Mouse (Mus musculus): ENCODE measurements around the gene Tmem150c. TPM values are rescaled to one million over a fixed set of nuclear protein-coding genes. Genes with fewer than 3 reads are reported as not detected.

The Tmem150c gene
- total and polyA plus RNA-seq, 2 experiments = 0.07 TPM; not detected in 1

GRCm38 (mm10) chr5:100158301-100158700 is 1.3 kb downstream of the Tmem150c start:
- no peak for DNase-seq (ENCODE audit: extremely low read depth, low read depth, low spot score)
- Histone ChIP-seq H3K27me3 (ENCODE audit: control insufficient read depth, insufficient read depth, low read length) (peaks cover 3% of the 10 kb centered on the region; the same call in 1 of the 2 replicates), H3K9ac (ENCODE audit: low read depth, low read length) (no peak overlapping the region), H3K36me3 (ENCODE audit: control insufficient read depth, insufficient read depth, low read length) (no peaks in the 10 kb centered on the region), H3K4me3 (ENCODE audit: insufficient read depth, low read depth, low read length) (no peak overlapping the region), H3K79me2 (ENCODE audit: control insufficient read depth, insufficient read depth, low read length) (no peaks in the 10 kb centered on the region), H3K4me1 (ENCODE audit: control insufficient read depth, insufficient read depth, low read length) (no peaks in the 10 kb centered on the region), H3K27ac (replicated peaks; ENCODE audit: insufficient read depth, low read depth, low read length) (no peak overlapping the region)
- TF ChIP-seq POLR2A (IDR thresholded peaks at IDR 0.05; ENCODE audit: extremely low read depth, insufficient read depth, low read length) = no peak
- TF ChIP-seq CTCF (IDR thresholded peaks at IDR 0.05; ENCODE audit: low read depth, low read length) = no peak
- 28% methylated on average over 13 of the region's 13 CpGs for WGBS

GRCm38 (mm10) chr5:100155646-100156045 is 4.0 kb downstream of the Tmem150c start:
- DNase-seq (ENCODE audit: extremely low read depth, low read depth, low spot score) = no peak
- no peaks in the 10 kb centered on the region for H3K36me3 ChIP-seq (ENCODE audit: control insufficient read depth, insufficient read depth, low read length)
- H3K9ac ChIP-seq (ENCODE audit: low read depth, low read length) = no peak overlapping the region
- no peak for TF ChIP-seq CTCF (IDR thresholded peaks at IDR 0.05; ENCODE audit: low read depth, low read length)
- no peak for TF ChIP-seq POLR2A (IDR thresholded peaks at IDR 0.05; ENCODE audit: extremely low read depth, insufficient read depth, low read length)
- H3K27me3 ChIP-seq (ENCODE audit: control insufficient read depth, insufficient read depth, low read length) = peaks cover 3% of the 10 kb centered on the region; the same call in 1 of the 2 replicates
- no peak overlapping the region for H3K4me3 ChIP-seq (ENCODE audit: insufficient read depth, low read depth, low read length)
- H3K79me2 ChIP-seq (ENCODE audit: control insufficient read depth, insufficient read depth, low read length) = no peaks in the 10 kb centered on the region
- H3K27ac ChIP-seq (replicated peaks; ENCODE audit: insufficient read depth, low read depth, low read length) = no peak overlapping the region
- no peaks in the 10 kb centered on the region for H3K4me1 ChIP-seq (ENCODE audit: control insufficient read depth, insufficient read depth, low read length)
- WGBS = 90% methylated on average over 6 of the region's 6 CpGs

DNA sequence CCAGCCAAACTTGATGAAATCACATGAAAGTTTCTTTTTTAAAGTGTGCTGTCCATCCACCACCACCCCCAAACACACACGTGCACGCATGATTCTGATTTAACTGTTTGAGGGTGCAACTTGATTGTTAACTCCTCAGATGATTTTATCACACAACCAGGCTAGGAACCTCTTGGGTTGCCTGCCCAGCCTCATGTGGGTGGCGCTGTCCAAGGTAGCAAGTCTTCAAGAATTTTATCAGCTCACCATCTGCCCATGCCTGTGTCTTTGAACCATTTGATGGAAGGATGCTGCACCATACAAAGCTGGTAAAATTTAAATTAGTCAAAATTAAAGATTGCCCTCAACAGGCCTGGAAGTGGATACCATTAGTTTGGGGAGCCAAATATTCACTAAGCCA is 9.6 kb downstream of the Tmem150c start:
- H3K4me3 ChIP-seq (ENCODE audit: insufficient read depth, low read depth, low read length) = no peak overlapping the region
- DNase-seq (ENCODE audit: extremely low read depth, low read depth, low spot score) = no peak
- H3K9ac ChIP-seq (ENCODE audit: low read depth, low read length) = no peak overlapping the region
- WGBS = 85% methylated on average over 3 of the region's 3 CpGs
- H3K27me3 ChIP-seq (ENCODE audit: control insufficient read depth, insufficient read depth, low read length) = no peaks in the 10 kb centered on the region
- H3K4me1 ChIP-seq (ENCODE audit: control insufficient read depth, insufficient read depth, low read length) = no peaks in the 10 kb centered on the region
- H3K79me2 ChIP-seq (ENCODE audit: control insufficient read depth, insufficient read depth, low read length) = no peaks in the 10 kb centered on the region
- TF ChIP-seq CTCF (IDR thresholded peaks at IDR 0.05; ENCODE audit: low read depth, low read length) (no peak), POLR2A (IDR thresholded peaks at IDR 0.05; ENCODE audit: extremely low read depth, insufficient read depth, low read length) (no peak)
- no peaks in the 10 kb centered on the region for H3K36me3 ChIP-seq (ENCODE audit: control insufficient read depth, insufficient read depth, low read length)
- no peak overlapping the region for H3K27ac ChIP-seq (replicated peaks; ENCODE audit: insufficient read depth, low read depth, low read length)

GRCm38 (mm10) chr5:100144836-100145235 is 14.8 kb downstream of the Tmem150c start:
- DNase-seq (ENCODE audit: extremely low read depth, low read depth, low spot score) = no peak

GRCm38 (mm10) chr5:100127283-100127682 is 32.3 kb downstream of the Tmem150c start:
- Histone ChIP-seq H3K9ac (ENCODE audit: low read depth, low read length) (no peak overlapping the region), H3K27ac (replicated peaks; ENCODE audit: insufficient read depth, low read depth, low read length) (no peak overlapping the region), H3K79me2 (ENCODE audit: control insufficient read depth, insufficient read depth, low read length) (no peaks in the 10 kb centered on the region), H3K4me1 (ENCODE audit: control insufficient read depth, insufficient read depth, low read length) (no peaks in the 10 kb centered on the region), H3K4me3 (ENCODE audit: insufficient read depth, low read depth, low read length) (no peak overlapping the region), H3K27me3 (ENCODE audit: control insufficient read depth, insufficient read depth, low read length) (no peaks in the 10 kb centered on the region), H3K36me3 (ENCODE audit: control insufficient read depth, insufficient read depth, low read length) (no peaks in the 10 kb centered on the region)
- 59% methylated on average over 8 of the region's 8 CpGs for WGBS
- no peak for DNase-seq (ENCODE audit: extremely low read depth, low read depth, low spot score)
- TF ChIP-seq POLR2A (IDR thresholded peaks at IDR 0.05; ENCODE audit: extremely low read depth, insufficient read depth, low read length) (no peak), CTCF (IDR thresholded peaks at IDR 0.05; ENCODE audit: low read depth, low read length) (no peak)

More at GRCm38 (mm10) chr5:100144836-100145235, 14.8 kb downstream of the Tmem150c start:
- no peak overlapping the region for H3K9ac ChIP-seq (ENCODE audit: low read depth, low read length)
- 71% methylated on average over 7 of the region's 7 CpGs for WGBS
- no peaks in the 10 kb centered on the region for H3K27me3 ChIP-seq (ENCODE audit: control insufficient read depth, insufficient read depth, low read length)
- H3K79me2 ChIP-seq (ENCODE audit: control insufficient read depth, insufficient read depth, low read length) = no peaks in the 10 kb centered on the region
- H3K4me3 ChIP-seq (ENCODE audit: insufficient read depth, low read depth, low read length) = no peak overlapping the region
- no peak overlapping the region for H3K27ac ChIP-seq (replicated peaks; ENCODE audit: insufficient read depth, low read depth, low read length)
- H3K36me3 ChIP-seq (ENCODE audit: control insufficient read depth, insufficient read depth, low read length) = no peaks in the 10 kb centered on the region
- no peaks in the 10 kb centered on the region for H3K4me1 ChIP-seq (ENCODE audit: control insufficient read depth, insufficient read depth, low read length)
- TF ChIP-seq CTCF (IDR thresholded peaks at IDR 0.05; ENCODE audit: low read depth, low read length) = no peak
- TF ChIP-seq POLR2A (IDR thresholded peaks at IDR 0.05; ENCODE audit: extremely low read depth, insufficient read depth, low read length) = no peak

GRCm38 (mm10) chr5:100125409-100126123 is 34.0 kb downstream of the Tmem150c start:
- no peaks in the 10 kb centered on the region for H3K36me3 ChIP-seq (ENCODE audit: control insufficient read depth, insufficient read depth, low read length)
- H3K9ac ChIP-seq (ENCODE audit: low read depth, low read length) = no peak overlapping the region
- TF ChIP-seq POLR2A (IDR thresholded peaks at IDR 0.05; ENCODE audit: extremely low read depth, insufficient read depth, low read length) = no peak
- TF ChIP-seq CTCF (IDR thresholded peaks at IDR 0.05; ENCODE audit: low read depth, low read length) = no peak
- H3K4me1 ChIP-seq (ENCODE audit: control insufficient read depth, insufficient read depth, low read length) = no peaks in the 10 kb centered on the region
- no peaks in the 10 kb centered on the region for H3K27me3 ChIP-seq (ENCODE audit: control insufficient read depth, insufficient read depth, low read length)
- 56% methylated on average over 12 of the region's 12 CpGs for WGBS
- no peak overlapping the region for H3K27ac ChIP-seq (replicated peaks; ENCODE audit: insufficient read depth, low read depth, low read length)
- no peaks in the 10 kb centered on the region for H3K79me2 ChIP-seq (ENCODE audit: control insufficient read depth, insufficient read depth, low read length)
- no peak for DNase-seq (ENCODE audit: extremely low read depth, low read depth, low spot score)
- no peak overlapping the region for H3K4me3 ChIP-seq (ENCODE audit: insufficient read depth, low read depth, low read length)
